Mouse (Mus musculus) urinary bladder, postnatal 36 days (tissue): ENCODE measurements around the gene Wars2.

Experiments used
- DNase-seq, 2 experiments: peaks; one replicate each; pipeline ENCODE4 v3.0.0; 2022; ENCODE audit warnings: low spot score in 2 of 2, mixed read lengths in 1 of 2

Wars2 gene

DNA sequence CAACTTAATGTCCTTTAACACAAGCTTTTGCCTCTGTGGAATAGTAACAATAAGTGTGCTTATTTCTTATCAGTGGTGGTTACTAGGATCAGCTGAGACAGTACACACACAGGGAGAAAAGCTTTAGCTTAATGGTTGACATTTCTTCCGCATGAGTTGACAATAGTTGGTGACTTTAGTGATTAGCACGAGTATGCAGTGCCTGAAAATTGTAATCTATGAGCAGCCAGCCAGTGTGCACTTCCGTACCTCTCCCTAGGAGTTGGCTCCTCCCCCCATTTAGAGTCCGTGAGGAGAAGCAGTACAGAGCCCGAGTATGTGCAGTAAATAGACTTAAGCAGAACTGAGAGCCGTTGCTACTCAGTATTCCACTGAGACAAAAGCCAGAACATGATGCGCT, 123.8 kb downstream of the Wars2 start:
- DNase-seq: no peak

DNA sequence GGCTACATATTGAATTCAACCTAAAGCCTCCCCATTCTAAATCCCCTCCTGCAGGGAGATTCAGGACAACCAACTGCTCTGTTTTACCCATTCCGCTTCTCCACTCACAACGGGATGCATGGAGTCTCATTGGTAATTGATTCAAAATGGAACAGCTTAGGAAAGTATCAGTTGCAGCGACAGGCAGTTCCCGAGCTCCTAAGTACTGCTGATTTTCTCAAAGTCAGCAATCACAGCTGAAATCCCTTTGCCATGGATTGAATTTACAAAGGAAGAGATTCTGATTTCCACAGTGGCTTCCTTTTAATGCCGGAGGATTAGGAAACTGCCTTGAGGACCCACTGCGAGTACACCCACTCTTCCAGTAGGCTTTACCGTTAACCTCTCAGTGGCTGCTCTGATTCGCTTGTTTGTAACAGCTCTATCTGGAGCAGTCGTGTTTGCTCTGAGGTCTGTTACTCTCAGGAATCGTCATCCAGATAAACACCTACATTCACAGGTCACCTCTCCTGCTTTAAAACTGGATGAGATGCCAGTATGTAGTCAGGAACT, 126.0 kb downstream of the Wars2 start:
- no peak for DNase-seq

DNA sequence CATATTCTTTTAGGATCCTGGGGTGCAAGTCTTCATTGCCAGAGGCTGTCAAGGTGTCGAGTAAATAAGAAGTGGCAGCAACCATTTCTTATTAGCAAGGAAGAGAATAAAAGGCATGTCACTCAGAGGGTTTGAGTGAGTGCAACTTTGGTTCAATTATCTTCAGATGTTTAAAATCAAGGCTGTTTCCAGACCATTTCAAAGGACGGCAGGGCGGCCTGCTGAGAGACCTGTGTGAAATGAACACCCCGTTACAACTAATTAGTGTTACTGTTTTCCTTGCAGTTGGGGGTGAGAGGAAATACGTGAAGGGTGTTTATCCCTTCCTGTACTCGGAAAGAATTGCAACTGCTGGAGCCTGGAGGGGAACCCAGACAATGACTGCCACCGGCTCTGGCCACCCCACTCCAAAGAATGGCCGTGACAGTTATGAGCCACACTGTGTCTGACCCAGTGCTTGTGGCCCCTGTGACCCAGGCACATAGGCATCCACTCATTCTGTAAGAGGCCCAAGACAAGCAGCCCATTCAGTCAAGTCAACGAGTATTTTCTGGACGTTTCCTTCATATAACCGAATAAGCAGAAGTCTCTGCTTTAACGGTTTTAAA, 137.2 kb downstream of the Wars2 start:
- no peak for DNase-seq

DNA sequence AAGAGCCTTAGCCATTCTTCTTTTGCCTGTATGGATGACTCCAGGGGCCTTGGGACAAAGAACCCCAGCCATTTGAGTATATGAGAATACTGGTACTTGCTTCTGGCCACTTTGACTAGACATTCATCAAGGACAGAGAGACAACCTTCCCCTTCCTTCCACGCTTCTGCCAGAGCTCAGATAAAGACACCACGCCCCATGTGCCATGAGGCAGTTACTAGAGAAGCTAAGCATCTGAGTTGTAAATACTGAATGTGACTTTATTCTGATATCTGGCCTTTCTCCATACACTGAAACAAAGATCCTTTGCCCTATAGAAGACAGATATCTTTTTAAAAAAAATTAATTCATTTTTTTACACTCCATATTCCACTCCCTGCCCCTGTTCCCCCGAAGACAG, 138.8 kb downstream of the Wars2 start:
- DNase-seq: no peak

DNA sequence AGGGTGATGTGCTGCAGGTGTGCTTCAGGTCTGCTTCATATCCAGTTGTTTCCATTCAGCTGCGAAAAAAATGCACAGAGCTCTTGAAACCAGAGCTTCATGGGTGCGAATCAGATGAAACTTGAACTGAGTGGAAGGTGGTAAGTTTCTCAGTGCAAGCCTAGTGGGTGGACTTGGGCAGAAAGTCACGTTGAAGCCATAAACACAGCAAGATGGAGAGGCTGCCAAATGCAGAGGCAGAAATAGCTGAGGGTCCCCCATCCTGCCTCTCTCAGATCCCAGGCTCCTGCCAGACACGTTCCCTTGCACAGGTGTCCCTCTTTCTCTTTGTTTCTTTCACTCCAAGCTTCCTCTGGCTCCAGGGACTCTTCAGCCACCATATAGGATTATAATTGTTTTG, 140.6 kb downstream of the Wars2 start:
- no peak for DNase-seq

DNA sequence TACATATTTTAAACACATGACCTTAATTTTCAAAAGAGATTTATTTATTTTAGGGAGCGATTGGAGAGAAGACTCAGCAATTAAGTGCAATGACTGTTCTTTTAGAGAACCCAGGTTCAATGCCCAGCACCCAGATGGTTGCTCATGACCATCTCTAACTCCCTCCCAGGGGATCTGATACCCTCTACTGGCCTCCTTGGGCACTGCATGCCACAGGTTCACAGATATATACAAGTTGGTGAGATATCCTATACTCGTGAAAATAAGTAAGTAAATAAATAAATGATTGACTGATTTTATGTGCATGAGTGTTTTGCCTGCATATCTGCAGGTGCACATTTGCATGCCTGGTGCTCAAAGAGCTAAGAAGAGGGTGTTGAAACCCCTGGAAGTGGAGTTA, 147.4 kb downstream of the Wars2 start:
- no peak for DNase-seq
